Mouse (Mus musculus) bone marrow macrophage, adult 2 months (primary cell): ENCODE measurements around the gene Agtpbp1. TPM values are rescaled to one million over a fixed set of nuclear protein-coding genes. Genes with fewer than 3 reads are reported as not detected.
A peak's percentile ranks its signal among the peaks of the same experiment; 100 is the strongest.

ENCODE experiments used
- H3K27ac ChIP-seq: 2 replicates; pipeline ENCODE4 v1.5.1; 2012; ENCODE audit warnings: low read depth, low read length; ENCODE audit not compliant: insufficient read depth
- H3K4me1 ChIP-seq: 2 replicates; pipeline ENCODE4 v1.6.1; 2012; ENCODE audit warnings: low read length; ENCODE audit not compliant: control insufficient read depth, insufficient read depth
- H3K4me3 ChIP-seq: 2 replicates; pipeline ENCODE4 v1.5.1; 2012; ENCODE audit warnings: mild to moderate bottlenecking, low read length, moderate library complexity; ENCODE audit not compliant: insufficient read depth
- CTCF ChIP-seq: IDR thresholded peaks from 2 replicates; pipeline ENCODE4 v1.5.1; 2012; ENCODE audit warnings: low read depth, mild to moderate bottlenecking, low read length, moderate library complexity
- POLR2A ChIP-seq: IDR thresholded peaks from 2 replicates; pipeline ENCODE4 v1.6.1; 2012; ENCODE audit warnings: mild to moderate bottlenecking, low read depth, low read length, borderline replicate concordance
- polyA plus RNA-seq: library from polyadenylated mRNA; stranded (reverse); fragments of >200 nt; gene quantifications from 2 replicates; pipeline ENCODE4 v1.2.4, GENCODE M21; 2012; ENCODE audit not compliant: missing spikeins, insufficient read depth, insufficient read length

Gene Agtpbp1
- polyA plus RNA-seq, 1 experiment, result 50.6 TPM

- Histone ChIP-seq H3K4me1 (peaks cover 7% of the 10 kb centered on the region), H3K4me3 (peak overlapping the region; percentile 38), H3K27ac (peak overlapping the region; percentile 32)
- TF ChIP-seq CTCF (no peak), POLR2A (no peak)
Measured at GRCm38 (mm10) chr13:59584481-59584880, 546 bp downstream of the Agtpbp1 start.

GRCm38 (mm10) chr13:59580954-59581353 is 4.1 kb downstream of the Agtpbp1 start:
- Histone ChIP-seq H3K27ac (no peak overlapping the region), H3K4me3 (no peak overlapping the region), H3K4me1 (peaks cover 5% of the 10 kb centered on the region)
- TF ChIP-seq POLR2A, result no peak
- TF ChIP-seq CTCF, result no peak

GRCm38 (mm10) chr13:59572549-59572948 is 12.5 kb downstream of the Agtpbp1 start:
- no peak overlapping the region for H3K4me3 ChIP-seq
- no peak overlapping the region for H3K27ac ChIP-seq
- H3K4me1 ChIP-seq, result no peaks in the 10 kb centered on the region
- no peak for TF ChIP-seq CTCF
- no peak for TF ChIP-seq POLR2A

GRCm38 (mm10) chr13:59571107-59571506 is 13.9 kb downstream of the Agtpbp1 start:
- H3K27ac ChIP-seq, result no peak overlapping the region
- no peak overlapping the region for H3K4me3 ChIP-seq
- TF ChIP-seq POLR2A, result no peak
- no peak for TF ChIP-seq CTCF
- no peaks in the 10 kb centered on the region for H3K4me1 ChIP-seq

GRCm38 (mm10) chr13:59565945-59566520 is 19.0 kb downstream of the Agtpbp1 start:
- peaks cover 18% of the 10 kb centered on the region for H3K4me1 ChIP-seq
- no peak overlapping the region for H3K4me3 ChIP-seq
- H3K27ac ChIP-seq, result no peak overlapping the region
- TF ChIP-seq POLR2A, result no peak
- no peak for TF ChIP-seq CTCF

GRCm38 (mm10) chr13:59564923-59565322 is 20.1 kb downstream of the Agtpbp1 start:
- no peak for TF ChIP-seq POLR2A
- TF ChIP-seq CTCF, result no peak
- H3K27ac ChIP-seq, result no peak overlapping the region
- peaks cover 20% of the 10 kb centered on the region for H3K4me1 ChIP-seq
- H3K4me3 ChIP-seq, result no peak overlapping the region

GRCm38 (mm10) chr13:59564505-59564904 is 20.5 kb downstream of the Agtpbp1 start:
- no peak for TF ChIP-seq CTCF
- no peak for TF ChIP-seq POLR2A
- no peak overlapping the region for H3K4me3 ChIP-seq
- no peak overlapping the region for H3K27ac ChIP-seq
- peaks cover 24% of the 10 kb centered on the region for H3K4me1 ChIP-seq

GRCm38 (mm10) chr13:59562471-59562870 is 22.6 kb downstream of the Agtpbp1 start:
- Histone ChIP-seq H3K4me3 (no peak overlapping the region), H3K27ac (peak overlapping the region; percentile 18; the same call in 1 of the 2 replicates), H3K4me1 (peaks cover 40% of the 10 kb centered on the region)
- TF ChIP-seq POLR2A (no peak), CTCF (no peak)

GRCm38 (mm10) chr13:59558776-59559175 is 26.3 kb downstream of the Agtpbp1 start:
- Histone ChIP-seq H3K4me1 (peaks cover 52% of the 10 kb centered on the region), H3K27ac (peak overlapping the region; percentile 54)

GRCm38 (mm10) chr13:59557185-59557985 is 27.6 kb downstream of the Agtpbp1 start:
- no peak for TF ChIP-seq POLR2A
- no peak for TF ChIP-seq CTCF
- Histone ChIP-seq H3K4me1 (peaks cover 42% of the 10 kb centered on the region), H3K27ac (peak overlapping the region; percentile 53), H3K4me3 (peak overlapping the region; percentile 90)

More at GRCm38 (mm10) chr13:59558776-59559175, 26.3 kb downstream of the Agtpbp1 start:
- no peak overlapping the region for H3K4me3 ChIP-seq
- no peak for TF ChIP-seq CTCF
- TF ChIP-seq POLR2A, result no peak
